Mouse (Mus musculus): ENCODE data around the gene Tex9. TPM values are rescaled to one million over a fixed set of nuclear protein-coding genes. Genes with fewer than 3 reads are reported as not detected.
"Not testable (repeated sequence)": the region's sequence is repeated elsewhere in the genome, so short reads cannot be mapped to it uniquely, and the experiment has no call there.

Gene Tex9
- polyA plus RNA-seq, 1 experiment from 2014 or later = 37.3 TPM

DNA sequence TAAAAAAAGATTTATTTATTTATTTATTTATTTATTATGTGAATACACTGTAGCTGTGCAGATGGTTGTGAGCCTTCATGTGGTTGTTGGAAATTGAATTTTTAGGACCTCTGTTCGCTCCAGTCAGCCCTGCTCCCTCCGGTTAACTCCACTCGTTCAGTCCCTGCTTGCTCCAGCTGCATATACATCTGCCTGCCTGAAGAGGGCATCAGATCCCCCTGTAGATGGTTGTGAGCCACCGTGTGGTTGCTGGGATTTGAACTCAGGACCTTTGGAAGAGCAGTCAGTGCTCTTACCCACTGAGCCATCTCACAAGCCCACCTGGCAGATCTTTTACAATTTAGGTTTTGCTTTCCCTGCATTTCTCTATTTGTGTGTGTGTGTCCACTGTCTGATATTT lies 90.2 kb downstream of the Tex9 start:
- 71% methylated on average over 4 of the region's 4 CpGs for WGBS
- not testable (repeated sequence) for H3K27ac ChIP-seq; H3K4me2 ChIP-seq; H3K9ac ChIP-seq; H3K4me3 ChIP-seq (replicated peaks); H3K36me3 ChIP-seq; H3K9me3 ChIP-seq (replicated peaks); H3K4me1 ChIP-seq; ATAC-seq (replicated peaks; ENCODE audit: low FRiP score); H3K27me3 ChIP-seq

Small RNAs within 50 kb of the gene (microRNA-seq; reads per million reads assigned to microRNA genes)
- not detected for gene Gm28010

Other genes starting within 250 kb of the Tex9 start
- 38.4 and 41.3 TPM in 2 replicates for gene Zfp280d, start 217.4 kb downstream of the Tex9 start, polyA plus RNA-seq (2015; fragmentation: Nextera tagmentation; extraction: Ambion mirVana)
- gene Mns1, start 54.2 kb downstream of the Tex9 start, polyA plus RNA-seq (2015; fragmentation: Nextera tagmentation; extraction: Ambion mirVana) = 33.3 and 33.6 TPM in 2 replicates
- gene Rfx7, start 40.0 kb upstream of the Tex9 start, polyA plus RNA-seq (2015; fragmentation: Nextera tagmentation; extraction: Ambion mirVana) = 12.8 and 13.5 TPM in 2 replicates
- 647 and 670 TPM in 2 replicates for gene Nedd4, start 170.1 kb upstream of the Tex9 start, polyA plus RNA-seq (2015; fragmentation: Nextera tagmentation; extraction: Ambion mirVana)

All from kidney, embryonic 15.5 days (tissue).